Mouse (Mus musculus) bone marrow, adult 2 months (tissue): ENCODE data around the gene Grm3.

Source experiments
- CTCF ChIP-seq: fragments of 200-500 bp; IDR thresholded peaks from 2 replicates; pipeline ENCODE4 v1.5.1; 2011; ENCODE audit warnings: low read length, control low read depth; ENCODE audit not compliant: control insufficient read depth, insufficient read depth
- POLR2A ChIP-seq: fragments of 200-500 bp; IDR thresholded peaks from 2 replicates; pipeline ENCODE4 v1.6.1; 2011; ENCODE audit warnings: low read depth, mild to moderate bottlenecking, control low read depth, low read length, borderline replicate concordance; ENCODE audit not compliant: control insufficient read depth

GRCm38 (mm10) chr5:9663416-9663815, 61.6 kb downstream of the Grm3 start:
- TF ChIP-seq POLR2A: no peak
- TF ChIP-seq CTCF: no peak
